Mouse (Mus musculus) ES-E14 (cell line): ENCODE results near the gene Atp8a1. TPM values are rescaled to one million over a fixed set of nuclear protein-coding genes. Genes with fewer than 3 reads are reported as not detected.
"Not testable (repeated sequence)": the region's sequence is repeated elsewhere in the genome, so short reads cannot be mapped to it uniquely, and the experiment has no call there.

Source experiments
- DNase-seq: peaks from one replicate; pipeline ENCODE4 v3.0.0-alpha.2; 2013; ENCODE audit warnings: low read depth, low spot score
- H3K27ac ChIP-seq: 2 replicates; pipeline ENCODE4 v1.5.1; 2012; ENCODE audit warnings: low read depth, mild to moderate bottlenecking, low read length, moderate library complexity, mixed read lengths; ENCODE audit not compliant: poor library complexity, insufficient read depth, severe bottlenecking
- H3K36me3 ChIP-seq: 2 replicates; pipeline ENCODE4 v1.6.1; 2012; ENCODE audit warnings: mild to moderate bottlenecking, low read length, moderate library complexity, mixed read lengths; ENCODE audit not compliant: control insufficient read depth, poor library complexity, insufficient read depth, severe bottlenecking
- H3K4me1 ChIP-seq, 2 experiments: fragments of 150-350 bp in 1 of 2; sonication (generic) in 1 of 2; 2 replicates each; pipeline ENCODE4 v1.6.1; 2012; ENCODE audit warnings: low read length in 2 of 2, mild to moderate bottlenecking in 1 of 2, mixed read lengths in 1 of 2; ENCODE audit not compliant: control insufficient read depth in 2 of 2, insufficient read depth in 2 of 2, poor library complexity in 1 of 2
- H3K4me3 ChIP-seq, 2 experiments: fragments of 150-350 bp in 1 of 2; sonication (generic) in 1 of 2; 2 replicates each; pipeline ENCODE4 v1.5.1; 2012; ENCODE audit warnings: low read length in 2 of 2, low read depth in 1 of 2, mild to moderate bottlenecking in 1 of 2, mixed read lengths in 1 of 2; ENCODE audit not compliant: insufficient read depth in 1 of 2, poor library complexity in 1 of 2, severe bottlenecking in 1 of 2
- H3K9ac ChIP-seq: 2 replicates; pipeline ENCODE4 v1.6.1; 2012; ENCODE audit warnings: low read depth, mild to moderate bottlenecking, low read length, mixed read lengths; ENCODE audit not compliant: poor library complexity, insufficient read depth, severe bottlenecking
- H3K9me3 ChIP-seq: fragments of 150-350 bp; sonication (generic); 2 replicates; pipeline ENCODE4 v1.6.1; 2012; ENCODE audit warnings: low read depth, mild to moderate bottlenecking, low read length; ENCODE audit not compliant: control insufficient read depth, insufficient read depth
- CHD2 ChIP-seq: IDR thresholded peaks from 2 replicates; pipeline ENCODE4 v1.6.1; 2014; ENCODE audit warnings: mild to moderate bottlenecking, low read depth, low read length, inconsistent platforms
- HCFC1 ChIP-seq: IDR thresholded peaks from 2 replicates; pipeline ENCODE4 v1.6.1; 2012; ENCODE audit warnings: low read length, inconsistent platforms, borderline replicate concordance; ENCODE audit not compliant: insufficient read depth
- MAFK ChIP-seq: IDR thresholded peaks from 2 replicates; pipeline ENCODE4 v1.6.1; 2014; ENCODE audit warnings: mild to moderate bottlenecking, low read depth, low read length, inconsistent platforms; ENCODE audit not compliant: insufficient read depth
- ZC3H11A ChIP-seq: IDR thresholded peaks from 2 replicates; pipeline ENCODE4 v1.6.1; 2012; ENCODE audit warnings: low read depth, mild to moderate bottlenecking, inconsistent platforms, low read length, borderline replicate concordance
- ZNF384 ChIP-seq: IDR thresholded peaks from 2 replicates; pipeline ENCODE4 v1.6.1; 2012; ENCODE audit warnings: low read depth, low read length, inconsistent platforms
- in situ Hi-C, 2 experiments: fragments of 600-800 bp; cut with MboI; formaldehyde crosslinking; loops; one replicate each; pipeline ENCODE4 v1.15.1; 2025; ENCODE audit warnings: low sequenced_read_pairs in 2 of 2, inconsistent platforms in 1 of 2; ENCODE audit not compliant: unreplicated experiment in 2 of 2
- total RNA-seq: library from RNA; depleted of rRNA; stranded (reverse); fragments of 300-350 nt; gene quantifications from 2 replicates; pipeline ENCODE4 v1.2.3, GENCODE M21; 2012

The Atp8a1 gene
- total RNA-seq, 1 experiment = 13.7 TPM

DNA sequence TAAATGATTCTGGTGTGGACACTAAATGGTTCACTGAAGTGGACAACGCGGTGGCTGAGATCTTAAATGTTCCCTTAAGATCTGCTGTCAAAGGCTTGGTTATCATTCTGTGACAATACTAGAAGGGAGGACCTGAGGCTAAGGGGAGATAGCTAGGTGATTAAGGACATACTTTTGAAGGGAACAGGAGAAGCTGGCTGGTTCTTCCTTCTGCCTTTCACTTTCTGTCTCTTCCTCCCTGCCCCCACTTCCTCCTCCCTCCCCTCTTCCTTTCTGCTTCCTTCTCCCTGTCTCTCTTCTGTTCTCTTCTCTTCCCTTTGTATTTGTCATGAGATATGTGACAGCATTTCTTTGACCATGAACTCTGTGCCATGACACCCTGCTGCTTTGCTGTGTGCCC lies 26.0 kb downstream of the Atp8a1 start:
- in situ Hi-C loops = no loop called here
- H3K36me3 ChIP-seq = no peaks in the 10 kb centered on the region
- H3K9me3 ChIP-seq = no peaks in the 10 kb centered on the region
- no peak for DNase-seq
- H3K9ac ChIP-seq = no peak overlapping the region
- no peak overlapping the region for H3K27ac ChIP-seq
- no peak for TF ChIP-seq ZNF384
- TF ChIP-seq ZC3H11A = no peak
- H3K4me3 ChIP-seq = no peak overlapping the region
- H3K4me1 ChIP-seq = no peaks in the 10 kb centered on the region

DNA sequence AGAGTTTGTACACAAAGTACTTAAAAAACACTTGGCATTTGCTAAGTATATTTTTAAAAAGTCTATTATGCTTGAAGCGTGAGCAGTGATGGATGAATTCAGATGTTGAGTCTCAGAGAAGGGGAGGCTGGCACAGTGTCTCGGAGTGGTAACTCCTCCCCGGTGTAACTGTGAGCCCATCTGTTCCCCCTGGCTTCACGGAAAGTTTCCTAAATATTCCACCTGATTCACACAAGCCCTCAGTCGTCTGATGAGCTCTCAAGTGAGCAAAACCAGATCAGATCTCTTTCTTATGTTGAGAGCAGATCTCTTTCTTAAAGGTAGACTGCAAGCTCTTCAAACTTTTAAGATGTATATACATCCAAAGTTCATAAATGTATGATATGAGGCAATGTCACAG lies 27.8 kb downstream of the Atp8a1 start:
- no peak for TF ChIP-seq ZC3H11A
- no peak for TF ChIP-seq HCFC1
- TF ChIP-seq MAFK = no peak
- TF ChIP-seq CHD2 = no peak
- no peak for TF ChIP-seq ZNF384

DNA sequence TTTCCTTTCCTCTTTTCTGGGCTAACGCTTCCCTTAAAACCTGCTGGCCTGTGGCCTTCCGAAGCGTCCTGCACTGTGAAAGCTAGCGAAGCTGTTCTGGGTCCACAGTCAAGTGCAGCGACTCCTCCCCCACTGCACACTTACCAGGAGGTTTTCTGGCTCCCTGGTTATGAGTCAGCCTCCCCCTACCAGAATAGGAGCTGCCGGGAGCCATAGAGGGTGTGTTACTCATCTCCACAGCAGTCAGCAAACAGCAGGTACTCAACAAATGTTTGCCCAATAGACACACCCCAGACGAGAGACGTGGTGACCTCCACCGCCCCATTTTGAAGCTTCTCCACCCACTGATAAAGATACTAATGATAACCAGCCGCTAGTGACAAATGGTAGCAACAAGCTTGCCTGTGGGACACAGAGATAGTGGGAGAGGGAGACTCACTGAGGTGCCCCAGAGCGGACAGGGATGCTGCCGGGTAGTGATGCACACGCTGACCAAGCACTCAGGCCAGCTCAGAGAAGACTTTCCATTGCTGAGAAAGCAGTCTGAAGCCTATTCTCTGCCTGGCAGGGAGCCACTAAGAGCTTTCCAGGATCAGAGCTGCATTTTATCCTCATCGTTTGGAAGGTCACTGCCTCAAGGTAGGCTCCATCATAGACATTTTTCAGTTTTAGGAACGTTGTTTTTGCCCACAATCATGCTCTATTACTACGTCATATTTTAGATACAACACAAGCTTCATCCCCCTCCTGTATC lies 31.5 kb downstream of the Atp8a1 start:
- in situ Hi-C loops = no loop called here
- H3K9ac ChIP-seq = no peak overlapping the region

More for the DNA sequence above, 27.8 kb downstream of the Atp8a1 start:
- DNase-seq = no peak
- Histone ChIP-seq H3K4me3 (no peak overlapping the region), H3K36me3 (no peaks in the 10 kb centered on the region), H3K27ac (no peak overlapping the region), H3K4me1 (peaks cover 0 to 2% of the 10 kb centered on the region in 2 experiments; a peak in 1 of 4 replicates), H3K9ac (no peak overlapping the region), H3K9me3 (no peaks in the 10 kb centered on the region)
- in situ Hi-C loops = no loop called here

DNA sequence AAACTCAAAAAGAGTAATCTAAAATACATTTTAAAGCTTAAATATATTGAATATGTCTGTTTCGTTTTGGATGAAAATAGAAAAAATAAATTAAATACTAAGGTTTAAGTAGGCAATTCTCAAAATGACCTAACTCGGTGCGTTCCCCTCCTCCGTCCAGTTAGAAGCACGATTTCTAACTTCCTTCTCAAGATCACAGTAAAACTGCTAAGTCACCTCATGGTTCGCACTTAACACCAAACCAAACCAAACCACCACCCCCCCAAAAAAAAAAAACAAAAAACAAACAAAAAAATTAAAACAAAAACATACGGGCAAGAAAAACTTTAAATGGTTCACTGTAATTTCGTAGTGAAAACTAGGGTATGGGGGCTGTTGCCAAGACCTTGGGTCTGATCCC lies 32.2 kb downstream of the Atp8a1 start:
- H3K36me3 ChIP-seq, DNase-seq, in situ Hi-C loops, H3K9me3 ChIP-seq, H3K27ac ChIP-seq, H3K4me3 ChIP-seq, H3K4me1 ChIP-seq, H3K9ac ChIP-seq: not testable (repeated sequence)

More for the DNA sequence above, 31.5 kb downstream of the Atp8a1 start:
- Histone ChIP-seq H3K4me3 (0 out of 4 replicates have a peak overlapping the region, but pooled peaks of 1 of the 2 experiments have one; percentile 11), H3K9me3 (no peaks in the 10 kb centered on the region), H3K27ac (no peak overlapping the region), H3K36me3 (no peaks in the 10 kb centered on the region), H3K4me1 (peaks cover 0 to 2% of the 10 kb centered on the region in 2 experiments; a peak in 1 of 4 replicates)
- TF ChIP-seq ZC3H11A (no peak), ZNF384 (no peak), HCFC1 (no peak), CHD2 (no peak), MAFK (no peak)
- no peak for DNase-seq

DNA sequence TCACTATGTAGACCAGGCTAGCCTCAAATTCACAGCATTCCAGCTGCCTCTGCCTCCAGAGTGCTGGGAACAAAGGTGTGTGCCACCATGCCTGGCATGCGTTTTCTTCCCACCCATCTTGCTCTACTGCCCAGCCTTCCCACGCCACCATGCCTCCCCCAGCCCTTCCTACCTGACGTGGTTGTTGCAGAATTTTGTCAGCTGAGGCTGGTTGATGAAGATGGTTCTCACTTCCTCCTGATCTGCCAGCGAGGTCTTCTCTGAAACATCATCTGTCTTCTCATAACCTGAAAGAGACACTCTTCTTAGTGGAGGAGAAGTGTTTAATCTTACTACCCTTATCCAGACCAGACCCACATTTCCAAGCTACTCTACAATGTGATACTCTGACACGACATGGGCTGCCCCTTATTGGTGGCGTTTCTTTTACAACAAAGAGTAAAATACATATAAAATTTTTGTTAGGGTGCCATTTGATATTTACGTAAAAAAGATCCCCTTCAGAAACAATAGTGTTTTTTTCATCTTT lies 32.7 kb downstream of the Atp8a1 start:
- DNase-seq = no peak
- TF ChIP-seq HCFC1 (no peak), ZNF384 (no peak), CHD2 (no peak), ZC3H11A (no peak), MAFK (no peak)
- Histone ChIP-seq H3K4me3 (no peak overlapping the region), H3K27ac (no peak overlapping the region), H3K9me3 (no peaks in the 10 kb centered on the region), H3K36me3 (no peaks in the 10 kb centered on the region), H3K4me1 (peaks cover 0 to 2% of the 10 kb centered on the region in 2 experiments; a peak in 1 of 4 replicates), H3K9ac (no peak overlapping the region)
- in situ Hi-C loops = no loop called here
